Mouse (Mus musculus) activated CD4-positive, CD25-positive, alpha-beta regulatory T cell, adult 4 months (primary cell): ENCODE results near the gene Rprd2. TPM values are rescaled to one million over a fixed set of nuclear protein-coding genes. Genes with fewer than 3 reads are reported as not detected.
"Not testable (repeated sequence)": the region's sequence is repeated elsewhere in the genome, so short reads cannot be mapped to it uniquely, and the experiment has no call there.

Source experiments
- ATAC-seq: one replicate; pipeline ENCODE4 v1.8.0; 2017
- polyA plus RNA-seq, 2 experiments: library from polyadenylated mRNA; unstranded; fragments of 100-300 nt; shearing (Covaris generic); gene quantifications; one replicate each; pipeline ENCODE4 v1.2.1; 2017

Gene Rprd2
- polyA plus RNA-seq: 10 to 100 TPM; 22.7 to 26.4 TPM

GRCm38 (mm10) chr3:95818571-95819288, at the start of gene Rprd2:
Gene Rprd2, minus strand, starts transcription at chr3:95818863.
- peak; percentile 22 for ATAC-seq

GRCm38 (mm10) chr3:95867408-95867807, 48.7 kb upstream of the Rprd2 start:
- no peak for ATAC-seq

- ATAC-seq: no peak
Observed at GRCm38 (mm10) chr3:95866071-95866470, 47.4 kb upstream of the Rprd2 start.

- no peak for ATAC-seq
Observed at GRCm38 (mm10) chr3:95865571-95865970, 46.9 kb upstream of the Rprd2 start.

GRCm38 (mm10) chr3:95865050-95865449, 46.4 kb upstream of the Rprd2 start:
- no peak for ATAC-seq

- ATAC-seq: no peak
Observed at GRCm38 (mm10) chr3:95863578-95863977, 44.9 kb upstream of the Rprd2 start.

- ATAC-seq: peak; percentile 86
Observed at GRCm38 (mm10) chr3:95861796-95862195, 43.1 kb upstream of the Rprd2 start.

GRCm38 (mm10) chr3:95861216-95861615, 42.6 kb upstream of the Rprd2 start:
- ATAC-seq: no peak

- ATAC-seq: no peak
Observed at GRCm38 (mm10) chr3:95860323-95860722, 41.7 kb upstream of the Rprd2 start.

GRCm38 (mm10) chr3:95858278-95858677, 39.6 kb upstream of the Rprd2 start:
- not testable (repeated sequence) for ATAC-seq

- not testable (repeated sequence) for ATAC-seq
Observed at GRCm38 (mm10) chr3:95857050-95857449, 38.4 kb upstream of the Rprd2 start.

- ATAC-seq: no peak
Observed at GRCm38 (mm10) chr3:95856115-95856514, 37.5 kb upstream of the Rprd2 start.

GRCm38 (mm10) chr3:95855502-95856089, 36.9 kb upstream of the Rprd2 start, which contains the start of gene Prpf3:
Gene Prpf3, minus strand, starts transcription at chr3:95855885.
- peak; percentile 96 for ATAC-seq

GRCm38 (mm10) chr3:95851317-95851716, 32.7 kb upstream of the Rprd2 start:
- no peak for ATAC-seq

- no peak for ATAC-seq
Observed at GRCm38 (mm10) chr3:95850611-95851010, 31.9 kb upstream of the Rprd2 start.

- no peak for ATAC-seq
Observed at GRCm38 (mm10) chr3:95842503-95843214, 24.0 kb upstream of the Rprd2 start.

- no peak for ATAC-seq
Observed at GRCm38 (mm10) chr3:95839250-95839649, 20.6 kb upstream of the Rprd2 start.

- ATAC-seq: no peak
Observed at GRCm38 (mm10) chr3:95829053-95829452, 10.4 kb upstream of the Rprd2 start.

- ATAC-seq: no peak
Observed at GRCm38 (mm10) chr3:95826275-95826674, 7.6 kb upstream of the Rprd2 start.

- ATAC-seq: no peak
Observed at GRCm38 (mm10) chr3:95820046-95821010, 1.7 kb upstream of the Rprd2 start.

GRCm38 (mm10) chr3:95819351-95819985, 805 bp upstream of the Rprd2 start:
- ATAC-seq: peak; percentile 83

- no peak for ATAC-seq
Observed at GRCm38 (mm10) chr3:95818026-95818511, 594 bp downstream of the Rprd2 start.
